Mouse (Mus musculus): Measurements from ENCODE around the gene Rcc1. TPM values are rescaled to one million over a fixed set of nuclear protein-coding genes. Genes with fewer than 3 reads are reported as not detected.
A peak's percentile ranks its signal among the peaks of the same experiment; 100 is the strongest.

Gene Rcc1
- total and polyA plus RNA-seq, 2 experiments from 2014 or later = 18.6 to 20.6 TPM

- peaks cover 7% of the 10 kb centered on the region for H3K4me1 ChIP-seq (ENCODE audit: control insufficient read depth, insufficient read depth)
- H3K27ac ChIP-seq (ENCODE audit: low read depth) = no peak overlapping the region
- DNase-seq (ENCODE audit: low spot score) = no peak
- peaks cover 45% of the 10 kb centered on the region for H3K36me3 ChIP-seq (replicated peaks; ENCODE audit: control insufficient read depth, insufficient read depth, low read length)
- H3K27me3 ChIP-seq (ENCODE audit: control insufficient read depth, insufficient read depth, low read length) = no peaks in the 10 kb centered on the region
- ATAC-seq (ENCODE audit: insufficient read depth, low read depth) = no peak
- H3K9ac ChIP-seq (replicated peaks; ENCODE audit: low read depth, low read length) = no peak overlapping the region
- TF ChIP-seq EP300 (IDR thresholded peaks at IDR 0.05; ENCODE audit: low read depth) (no peak), CTCF (IDR thresholded peaks at IDR 0.05; ENCODE audit: low read depth) (no peak)
- WGBS = 84% methylated on average over 3 of the region's 3 CpGs
- H3K9me3 ChIP-seq (replicated peaks; ENCODE audit: control insufficient read depth, low read length) = no peaks in the 10 kb centered on the region
- H3K4me3 ChIP-seq (ENCODE audit: low read depth, low read length) = no peak overlapping the region
- H3K4me2 ChIP-seq (ENCODE audit: low read depth, low read length) = no peak overlapping the region
These were observed 21.4 kb downstream of the Rcc1 start for GRCm38 (mm10) chr4:132331960-132332359.

DNA sequence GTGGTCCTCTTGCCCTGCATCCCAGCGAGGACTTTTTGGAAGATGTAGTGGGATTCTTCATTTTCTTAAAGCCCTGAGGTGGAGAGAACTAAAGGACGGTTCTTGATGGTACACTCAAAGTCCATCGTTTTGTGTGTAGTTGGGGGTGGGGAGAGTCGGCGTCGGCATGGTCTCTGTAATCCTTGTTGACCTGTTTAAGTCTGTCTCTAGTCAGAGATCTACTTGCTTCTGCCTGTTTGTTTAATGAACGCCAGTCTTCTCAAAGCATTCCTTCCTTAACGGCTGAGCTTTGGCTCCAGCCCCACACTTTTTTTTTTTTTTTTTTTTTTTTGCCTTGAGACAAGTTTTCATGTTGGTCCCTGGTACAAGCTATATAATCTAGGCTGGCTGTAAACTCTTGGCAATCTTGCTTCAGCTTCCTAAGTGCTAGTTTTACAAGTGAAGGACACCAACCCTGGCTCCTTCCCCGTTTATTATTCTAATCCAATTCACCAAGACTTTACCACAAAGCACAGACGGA is 23.5 kb downstream of the Rcc1 start:
- H3K27me3 ChIP-seq (ENCODE audit: control insufficient read depth, insufficient read depth, low read length) = no peaks in the 10 kb centered on the region
- no peak for DNase-seq (ENCODE audit: low spot score)
- peak overlapping the region; percentile 95 for H3K27ac ChIP-seq (ENCODE audit: low read depth)
- peak overlapping the region; percentile 88 for H3K4me3 ChIP-seq (ENCODE audit: low read depth, low read length)
- 9% methylated on average over 10 of the region's 10 CpGs for WGBS
- H3K9me3 ChIP-seq (replicated peaks; ENCODE audit: control insufficient read depth, low read length) = no peaks in the 10 kb centered on the region
- TF ChIP-seq CTCF (IDR thresholded peaks at IDR 0.05; ENCODE audit: low read depth) (no peak), EP300 (IDR thresholded peaks at IDR 0.05; ENCODE audit: low read depth) (no peak)
- peaks cover 7% of the 10 kb centered on the region for H3K4me1 ChIP-seq (ENCODE audit: control insufficient read depth, insufficient read depth)
- peak; percentile 3; the same call in 1 of the 2 replicates for ATAC-seq (ENCODE audit: insufficient read depth, low read depth)
- H3K36me3 ChIP-seq (replicated peaks; ENCODE audit: control insufficient read depth, insufficient read depth, low read length) = peaks cover 41% of the 10 kb centered on the region
- H3K9ac ChIP-seq (replicated peaks; ENCODE audit: low read depth, low read length) = peak overlapping the region; percentile 78
- peak overlapping the region; percentile 79 for H3K4me2 ChIP-seq (ENCODE audit: low read depth, low read length)

DNA sequence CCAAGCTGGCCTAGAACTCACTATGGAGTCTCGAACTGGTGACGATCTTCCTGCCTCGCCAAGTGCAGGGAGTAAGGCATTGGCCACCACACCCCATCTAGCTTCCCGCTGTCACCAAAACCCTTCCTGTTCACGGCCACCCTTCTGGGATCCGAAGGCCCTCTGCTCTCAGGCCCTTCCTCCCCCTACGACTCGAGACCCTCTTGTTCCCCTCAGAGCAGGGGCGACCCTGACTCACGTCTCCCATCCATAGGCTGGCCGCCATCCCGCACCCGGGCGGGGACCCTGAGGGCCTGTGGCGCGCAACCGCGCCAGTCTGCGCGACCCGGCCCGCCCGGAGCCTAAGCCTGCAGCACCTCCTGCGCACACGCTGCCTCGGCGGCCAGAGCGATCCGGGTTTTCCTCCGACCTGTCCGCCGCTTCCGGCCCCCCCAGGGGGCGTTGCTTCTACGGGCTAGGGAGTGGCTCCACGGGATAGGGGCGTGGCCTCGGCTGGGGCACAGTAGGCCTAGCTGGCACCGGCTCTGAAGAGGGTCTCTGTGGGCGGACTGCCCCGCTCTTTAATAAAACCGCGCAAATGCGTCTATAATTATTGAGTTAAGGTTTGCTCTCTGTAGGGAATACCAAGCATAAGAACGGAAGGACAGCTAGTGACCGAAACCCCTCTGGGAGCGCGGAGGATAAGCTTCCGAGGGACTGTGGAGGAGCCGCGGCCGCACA is 24.1 kb downstream of the Rcc1 start, which contains the start of gene Trnau1ap:
Gene Trnau1ap, minus strand, starts transcription at position 424 of the 720 bp plus-strand sequence.
- TF ChIP-seq CTCF (IDR thresholded peaks at IDR 0.05; ENCODE audit: low read depth) (peak; percentile 30), EP300 (IDR thresholded peaks at IDR 0.05; ENCODE audit: low read depth) (peak; percentile 75; the same call in 1 of the 2 replicates)
- Histone ChIP-seq H3K4me3 (ENCODE audit: low read depth, low read length) (peak within 1 kb of the TSS; percentile 88), H3K27me3 (ENCODE audit: control insufficient read depth, insufficient read depth, low read length) (no peaks in the 10 kb centered on the region), H3K36me3 (replicated peaks; ENCODE audit: control insufficient read depth, insufficient read depth, low read length) (peaks cover 41% of the 10 kb centered on the region), H3K9ac (replicated peaks; ENCODE audit: low read depth, low read length) (peak within 1 kb of the TSS; percentile 78), H3K4me2 (ENCODE audit: low read depth, low read length) (peak within 1 kb of the TSS; percentile 79), H3K27ac (ENCODE audit: low read depth) (peak within 1 kb of the TSS; percentile 95), H3K4me1 (ENCODE audit: control insufficient read depth, insufficient read depth) (peaks cover 7% of the 10 kb centered on the region), H3K9me3 (replicated peaks; ENCODE audit: control insufficient read depth, low read length) (no peaks in the 10 kb centered on the region)
- DNase-seq (ENCODE audit: low spot score) = peak; percentile 94
- under 1% methylated on average over 52 of the region's 52 CpGs for WGBS
- peak; percentile 98 for ATAC-seq (ENCODE audit: insufficient read depth, low read depth)

DNA sequence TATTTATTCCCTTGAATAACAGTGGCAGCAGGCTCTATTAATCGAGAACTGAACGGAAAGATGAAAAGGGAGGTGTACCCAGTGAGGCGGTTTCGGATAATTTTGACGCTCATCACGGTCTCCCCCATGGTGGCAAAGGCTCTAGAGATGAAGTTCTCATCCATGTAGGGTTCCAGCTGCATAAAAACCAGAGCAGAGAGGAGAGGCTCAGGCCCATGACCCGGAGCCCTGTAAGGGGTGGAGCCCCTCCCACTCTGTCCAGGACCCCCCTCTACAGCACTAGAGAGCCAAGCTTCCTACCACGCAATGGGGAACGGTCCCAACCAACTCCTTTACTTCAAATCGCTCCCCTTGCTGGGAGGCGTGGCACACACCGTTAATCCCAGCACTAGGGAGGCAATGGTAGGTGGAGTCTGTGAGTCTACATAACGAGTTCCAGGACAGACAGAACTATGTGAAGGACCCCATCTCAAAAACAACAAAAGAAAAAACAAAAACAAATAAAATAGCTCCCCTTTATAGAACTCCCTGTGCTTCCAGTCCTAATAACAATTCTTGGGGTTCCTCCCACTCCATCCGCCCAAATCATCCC is 24.9 kb downstream of the Rcc1 start:
- Histone ChIP-seq H3K36me3 (replicated peaks; ENCODE audit: control insufficient read depth, insufficient read depth, low read length) (peaks cover 40% of the 10 kb centered on the region), H3K27me3 (ENCODE audit: control insufficient read depth, insufficient read depth, low read length) (no peaks in the 10 kb centered on the region), H3K4me2 (ENCODE audit: low read depth, low read length) (peak overlapping the region; percentile 79), H3K4me1 (ENCODE audit: control insufficient read depth, insufficient read depth) (peaks cover 7% of the 10 kb centered on the region), H3K9me3 (replicated peaks; ENCODE audit: control insufficient read depth, low read length) (no peaks in the 10 kb centered on the region), H3K27ac (ENCODE audit: low read depth) (peak overlapping the region; percentile 95), H3K4me3 (ENCODE audit: low read depth, low read length) (peak overlapping the region; percentile 88), H3K9ac (replicated peaks; ENCODE audit: low read depth, low read length) (peak overlapping the region; percentile 78)
- ATAC-seq (ENCODE audit: insufficient read depth, low read depth) = no peak
- 49% methylated on average over 14 of the region's 14 CpGs for WGBS
- no peak for DNase-seq (ENCODE audit: low spot score)
- TF ChIP-seq CTCF (IDR thresholded peaks at IDR 0.05; ENCODE audit: low read depth) (no peak), EP300 (IDR thresholded peaks at IDR 0.05; ENCODE audit: low read depth) (no peak)

GRCm38 (mm10) chr4:132326481-132326880 is 26.9 kb downstream of the Rcc1 start:
- H3K36me3 ChIP-seq (replicated peaks; ENCODE audit: control insufficient read depth, insufficient read depth, low read length) = peaks cover 37% of the 10 kb centered on the region
- no peaks in the 10 kb centered on the region for H3K27me3 ChIP-seq (ENCODE audit: control insufficient read depth, insufficient read depth, low read length)
- no peaks in the 10 kb centered on the region for H3K9me3 ChIP-seq (replicated peaks; ENCODE audit: control insufficient read depth, low read length)
- no peak for TF ChIP-seq CTCF (IDR thresholded peaks at IDR 0.05; ENCODE audit: low read depth)
- TF ChIP-seq EP300 (IDR thresholded peaks at IDR 0.05; ENCODE audit: low read depth) = no peak
- no peak for DNase-seq (ENCODE audit: low spot score)
- no peak overlapping the region for H3K4me3 ChIP-seq (ENCODE audit: low read depth, low read length)
- no peak for ATAC-seq (ENCODE audit: insufficient read depth, low read depth)
- H3K4me2 ChIP-seq (ENCODE audit: low read depth, low read length) = no peak overlapping the region
- no peak overlapping the region for H3K27ac ChIP-seq (ENCODE audit: low read depth)
- peaks cover 7% of the 10 kb centered on the region for H3K4me1 ChIP-seq (ENCODE audit: control insufficient read depth, insufficient read depth)
- WGBS = 84% methylated on average over 5 of the region's 5 CpGs
- H3K9ac ChIP-seq (replicated peaks; ENCODE audit: low read depth, low read length) = no peak overlapping the region

Data from heart, postnatal 0 days (tissue).